Mouse (Mus musculus): ENCODE data around the gene Asz1.

The Asz1 gene

GRCm38 (mm10) chr6:18108934-18109333 lies at the start of gene Asz1:
Gene Asz1, minus strand, starts transcription at chr6:18109061.
- no peak for DNase-seq

GRCm38 (mm10) chr6:18153031-18153430 lies 44.2 kb upstream of the Asz1 start:
- DNase-seq = peak; percentile 59 to 70

DNA sequence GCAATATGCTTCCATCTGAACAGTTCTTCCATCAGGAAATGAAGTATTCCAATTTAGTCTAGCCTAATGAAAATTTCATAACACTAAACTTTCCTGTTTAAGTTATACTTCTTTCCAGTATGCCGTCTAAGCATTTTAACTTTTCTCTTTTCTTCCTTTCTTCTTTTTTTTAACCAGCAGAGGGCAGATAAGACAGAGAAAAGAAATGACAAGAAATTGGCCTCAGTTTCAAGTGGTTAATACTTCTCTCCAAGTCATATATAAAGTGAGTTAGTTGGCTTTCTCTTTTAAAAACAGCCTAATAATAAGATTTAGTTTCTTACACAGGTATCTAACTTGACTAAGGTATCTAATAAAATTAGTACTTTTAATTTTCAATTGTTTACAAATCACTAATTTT lies 26.4 kb upstream of the Asz1 start:
- no peak for DNase-seq

DNA sequence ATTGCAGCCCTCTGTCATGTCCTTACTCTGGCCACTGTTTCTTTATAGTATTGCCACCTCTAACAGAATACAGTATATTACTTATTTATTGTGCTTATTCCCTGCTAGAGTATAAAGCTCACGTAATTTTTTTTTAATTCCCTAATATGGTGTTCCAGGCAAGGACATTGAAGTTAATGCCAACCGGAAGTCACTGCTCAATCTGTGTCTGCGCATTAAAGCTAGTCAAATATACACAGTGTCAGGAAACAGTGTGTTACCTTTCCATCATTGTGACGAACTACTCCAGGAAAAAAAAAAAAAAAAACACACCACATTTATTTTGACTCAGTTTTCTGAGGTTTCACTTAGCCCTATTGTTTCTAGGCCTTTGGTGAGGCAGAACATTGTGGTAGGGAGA lies 19.2 kb upstream of the Asz1 start:
- no peak for DNase-seq

GRCm38 (mm10) chr6:18127206-18127983 lies 18.5 kb upstream of the Asz1 start:
- no peak for DNase-seq

DNA sequence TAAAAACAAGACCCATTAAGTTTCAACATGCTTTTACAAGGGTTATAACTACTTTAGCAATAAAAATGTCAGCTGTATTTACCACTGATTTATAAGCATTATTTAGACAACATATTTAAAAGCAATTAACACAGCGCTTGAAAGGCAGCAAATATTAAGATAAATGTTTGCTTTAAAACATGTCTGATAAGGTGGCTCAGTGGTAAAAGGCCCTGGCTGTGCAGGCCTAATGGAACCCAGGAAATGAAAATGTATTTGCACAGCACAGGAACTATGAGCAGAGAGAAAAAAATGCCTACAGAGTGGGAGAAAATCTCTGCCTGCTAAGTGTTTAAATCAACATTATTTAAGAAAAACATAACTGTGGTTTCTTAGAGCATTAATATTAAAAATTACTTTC lies 12.0 kb downstream of the Asz1 start:
- DNase-seq = no peak

DNA sequence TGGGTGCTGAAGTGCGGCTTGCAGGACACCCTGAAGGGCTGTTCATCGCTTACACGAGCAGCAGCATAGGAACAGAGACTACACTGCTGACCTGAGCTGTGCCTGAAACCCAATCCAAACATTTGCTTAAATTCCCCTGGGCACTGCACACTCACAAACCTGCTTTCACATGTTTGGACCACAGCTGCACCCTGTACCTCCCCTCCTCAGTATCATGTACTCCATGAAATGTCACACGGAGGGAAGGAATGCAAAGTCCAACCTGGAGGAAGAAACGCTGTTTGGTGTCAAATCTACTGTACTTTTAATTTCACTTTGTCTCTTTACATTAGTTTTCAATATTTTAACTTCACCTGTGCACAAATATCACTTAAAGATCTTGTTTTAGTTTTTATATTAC lies 19.8 kb downstream of the Asz1 start:
- DNase-seq = no peak

GRCm38 (mm10) chr6:18087160-18087804 lies 21.6 kb downstream of the Asz1 start:
- peak in 1 of 2 experiments; percentile 6 for DNase-seq

DNA sequence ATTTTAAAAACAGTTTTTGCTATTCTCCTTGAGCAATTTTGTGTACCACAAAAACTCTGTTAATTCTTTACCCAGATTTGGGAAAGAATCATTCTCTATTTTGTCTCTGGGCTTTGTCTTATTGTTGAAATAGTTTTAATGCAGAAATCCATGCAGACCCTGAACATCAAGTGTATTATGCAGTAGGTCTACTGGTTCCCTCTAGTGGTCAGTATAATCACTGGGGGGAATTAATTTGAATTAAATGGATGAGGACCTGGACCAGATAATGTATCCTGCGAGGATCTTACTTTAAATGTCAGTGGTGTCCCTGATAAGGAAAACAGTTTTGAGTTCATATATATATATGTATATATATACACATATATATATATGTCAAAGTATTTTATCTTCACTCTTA lies 30.2 kb downstream of the Asz1 start:
- DNase-seq = peak in 1 of 2 experiments; percentile 29

DNA sequence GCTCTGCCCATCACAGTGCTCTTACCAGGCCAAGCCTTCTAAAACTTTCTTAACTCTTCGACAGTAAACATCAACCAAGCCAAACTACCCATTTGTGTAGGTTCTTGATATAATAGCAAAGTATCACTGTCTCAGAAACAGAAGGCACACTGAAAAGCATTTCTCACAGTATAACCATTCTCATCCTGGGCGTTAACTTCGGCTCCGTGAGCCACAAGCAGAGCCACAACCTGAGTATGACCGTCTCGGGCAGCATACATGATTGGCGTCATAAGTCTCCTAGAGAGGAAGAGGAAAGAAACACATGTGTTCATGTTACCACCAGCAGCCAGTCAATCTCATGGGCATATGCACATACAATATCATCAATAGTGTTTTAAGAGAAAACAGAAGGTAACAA lies 31.9 kb downstream of the Asz1 start:
- no peak for DNase-seq

- DNase-seq = no peak
Measured at GRCm38 (mm10) chr6:18076577-18076976, 32.3 kb downstream of the Asz1 start.

DNA sequence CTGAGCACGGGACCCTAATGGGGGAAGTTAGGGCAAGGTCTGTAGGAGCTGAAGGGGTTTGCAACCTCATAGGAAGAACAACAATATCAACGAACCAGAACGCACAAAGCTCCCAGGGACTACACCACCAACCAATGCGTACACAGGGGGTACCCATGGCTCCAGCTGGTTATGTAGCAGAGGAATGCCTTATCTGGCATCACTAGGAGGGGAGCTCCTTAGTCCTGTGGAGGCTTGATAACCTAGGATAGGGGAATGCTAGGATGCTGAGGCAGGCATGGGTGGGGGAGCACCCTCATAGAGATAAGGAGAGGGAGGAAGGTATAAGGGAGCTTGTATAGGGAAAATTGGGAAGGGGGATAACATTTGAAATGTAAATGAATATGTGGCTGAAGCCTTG lies 51.0 kb downstream of the Asz1 start:
- DNase-seq = no peak

- no peak for DNase-seq
Measured at GRCm38 (mm10) chr6:18051702-18052101, 57.2 kb downstream of the Asz1 start.

GRCm38 (mm10) chr6:18044299-18044698 lies 64.6 kb downstream of the Asz1 start:
- no peak for DNase-seq

- no peak for DNase-seq
Measured at GRCm38 (mm10) chr6:18043172-18043571, 65.7 kb downstream of the Asz1 start.

DNA sequence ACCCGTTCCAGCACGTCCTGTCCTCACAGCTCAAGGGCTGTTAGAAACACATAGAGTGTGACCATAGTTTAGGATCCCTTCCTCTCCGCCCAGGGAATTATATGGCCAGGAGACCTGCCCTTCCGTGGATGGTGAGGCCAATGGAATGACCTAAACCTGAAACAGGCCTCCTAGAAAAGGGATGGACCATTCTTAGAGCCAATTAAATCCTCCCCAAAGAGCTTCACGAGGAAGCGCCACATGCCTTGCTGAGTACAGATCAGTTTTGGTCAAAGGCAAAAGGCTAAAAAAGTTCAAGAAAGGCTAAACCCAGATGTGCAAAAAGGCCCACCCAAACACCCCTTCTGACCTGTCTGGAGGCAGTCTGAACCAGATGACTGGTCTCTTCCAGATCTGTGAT lies 76.6 kb downstream of the Asz1 start:
- DNase-seq = no peak

DNA sequence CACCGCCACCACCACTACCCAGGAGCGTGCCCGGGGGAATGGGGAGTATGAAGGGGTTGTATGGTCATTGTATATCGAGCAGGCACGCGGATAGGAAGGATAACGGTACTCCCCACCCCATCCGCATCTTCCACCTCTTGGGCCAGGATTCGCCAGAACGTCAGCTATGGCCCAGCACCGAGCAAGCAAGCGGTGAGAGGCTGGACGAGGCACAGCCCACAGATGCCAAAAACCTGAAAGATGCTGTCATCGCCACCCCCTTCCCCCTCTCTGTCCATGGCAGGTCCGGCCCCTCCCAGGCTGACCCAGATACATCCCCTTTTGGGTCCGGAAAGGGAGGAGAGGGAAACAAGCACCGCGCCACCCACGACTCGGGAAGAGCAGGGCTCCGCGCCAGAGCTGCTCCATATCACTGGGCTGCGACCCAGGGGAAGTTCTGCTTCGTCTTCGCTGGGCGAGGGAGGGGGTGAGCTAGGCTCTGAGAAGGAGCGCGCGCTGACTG lies 77.3 kb downstream of the Asz1 start:
- DNase-seq = peak; percentile 54 to 63

GRCm38 (mm10) chr6:18030868-18031508 lies 77.9 kb downstream of the Asz1 start:
- peak; percentile 14 to 39 for DNase-seq

DNA sequence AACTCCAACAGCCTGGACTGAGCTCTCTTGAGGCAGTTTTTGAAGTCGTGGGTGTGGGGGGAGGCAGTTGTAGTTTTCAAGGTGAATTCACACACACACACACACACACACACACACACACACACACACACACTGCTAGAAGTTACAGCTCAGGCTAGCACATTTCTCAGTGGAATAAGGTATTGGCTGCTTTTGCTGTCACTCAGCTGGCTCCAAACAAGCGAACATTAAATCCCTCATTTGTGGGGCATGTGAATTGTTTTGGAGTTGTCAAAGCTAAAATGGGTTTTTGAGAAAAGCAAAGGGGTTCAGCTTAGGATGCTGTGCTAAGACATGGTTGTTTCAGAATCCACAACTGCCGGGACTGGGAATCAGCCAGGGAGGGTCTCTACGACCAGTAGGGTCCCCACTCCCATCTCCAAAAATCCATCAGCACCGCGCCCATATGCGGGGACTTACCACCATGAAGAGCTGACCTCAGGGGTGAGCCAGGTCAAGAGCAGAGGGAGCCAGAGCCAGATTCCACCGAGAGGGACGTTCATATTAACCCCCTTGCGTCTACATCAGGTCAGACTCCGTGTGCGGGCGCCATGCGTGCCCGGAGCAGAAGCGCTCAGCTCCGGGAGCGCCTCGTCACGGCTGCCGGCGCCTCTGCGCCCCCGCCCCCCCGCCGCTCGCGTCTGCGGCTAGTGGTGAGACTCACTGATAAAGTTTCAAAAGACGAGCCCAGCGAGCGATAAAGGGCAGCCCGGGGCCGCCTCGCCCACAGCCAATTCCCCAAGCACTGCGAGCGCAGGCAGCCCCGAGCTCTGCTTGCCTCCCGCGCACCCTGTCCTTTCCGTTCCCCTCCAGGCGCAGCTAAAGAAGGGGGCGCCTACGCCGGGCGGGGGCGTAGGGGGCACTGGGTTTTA lies 78.9 kb downstream of the Asz1 start, which contains the start of gene Wnt2:
Wnt2 (minus strand) TSS at position 840 of the 911 bp plus-strand sequence.
- peak; percentile 20 to 30 for DNase-seq

DNA sequence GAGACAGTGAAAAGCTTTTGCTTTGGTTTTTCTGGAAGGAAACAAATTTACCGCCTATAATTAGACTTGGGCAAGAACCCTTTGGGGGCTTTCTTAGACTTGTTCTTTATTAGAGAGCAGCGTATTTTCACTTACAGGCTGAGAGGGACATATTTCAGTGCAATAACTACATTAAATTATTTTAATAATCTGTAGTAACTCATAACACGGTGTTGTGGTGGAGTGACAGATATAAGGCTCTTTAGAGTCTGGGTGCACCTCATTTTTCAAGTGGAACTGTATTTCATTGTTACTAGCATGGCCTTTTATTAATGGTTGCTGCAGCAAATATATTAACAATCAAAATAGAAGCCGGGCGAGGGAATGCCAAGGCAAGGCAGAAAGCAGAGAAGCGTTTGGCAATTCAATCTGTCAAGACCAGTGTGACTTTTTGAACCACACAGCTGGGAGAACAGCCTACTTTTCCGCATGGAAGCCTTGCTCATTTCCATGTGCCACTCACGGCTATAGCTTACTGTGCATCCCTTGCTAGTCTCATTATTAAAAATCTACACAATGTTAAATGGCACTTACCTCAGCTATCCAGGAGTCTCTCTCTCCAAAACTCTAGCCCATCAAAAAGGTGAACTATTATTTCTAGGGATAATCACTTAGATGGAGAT lies 84.6 kb downstream of the Asz1 start:
- no peak for DNase-seq

- DNase-seq = no peak
Measured at GRCm38 (mm10) chr6:18013346-18013745, 95.5 kb downstream of the Asz1 start.

- DNase-seq = no peak
Measured at GRCm38 (mm10) chr6:18007356-18007755, 101.5 kb downstream of the Asz1 start.

All from cerebellum, postnatal 14 days (tissue).